Mouse (Mus musculus): ENCODE measurements around the gene Fgfr4.

Gene Fgfr4

DNA sequence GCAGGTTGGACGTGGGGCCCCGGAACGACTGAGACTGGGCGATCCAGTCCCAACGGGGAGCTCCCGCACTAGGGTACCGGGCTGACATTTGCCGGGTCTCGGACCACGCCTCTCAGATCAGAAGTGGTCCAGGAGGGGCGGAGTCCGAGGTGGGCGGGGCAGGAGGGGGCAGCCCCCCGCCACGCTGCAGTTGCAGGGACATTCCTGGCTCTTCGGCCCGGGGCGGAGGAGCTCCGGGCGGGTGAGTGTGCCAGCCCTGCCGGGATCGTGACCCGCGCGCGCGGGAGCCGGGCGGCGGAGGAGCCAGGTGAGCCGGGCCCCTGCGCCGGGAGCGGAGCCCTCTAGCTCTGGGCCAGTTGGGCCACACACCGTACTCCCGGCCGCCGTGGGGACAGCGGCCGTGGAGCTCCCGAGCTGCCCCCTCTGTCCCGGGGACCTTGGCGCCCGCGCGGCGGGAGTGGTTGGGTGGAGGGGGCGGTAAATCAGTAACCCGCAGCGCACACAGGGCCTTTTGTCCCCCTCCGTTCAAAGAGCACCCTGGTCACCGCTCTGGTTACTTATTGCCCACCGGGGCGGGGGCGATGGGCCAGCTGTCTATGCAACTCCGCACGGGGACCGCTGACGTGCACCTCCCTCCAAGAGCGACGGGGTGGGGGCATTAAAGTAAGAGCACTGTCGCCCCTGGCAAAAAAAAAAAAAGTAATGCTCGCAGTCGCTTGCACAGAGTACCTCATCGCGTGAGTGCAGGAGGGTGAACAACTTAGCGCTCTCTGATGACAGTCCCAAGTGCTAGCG, at the start of gene Fgfr4:
Gene Fgfr4 (plus strand): TSS at position 20 of the 795 bp plus-strand sequence.
- DNase-seq (ENCODE audit: low spot score), result peak; percentile 59

DNA sequence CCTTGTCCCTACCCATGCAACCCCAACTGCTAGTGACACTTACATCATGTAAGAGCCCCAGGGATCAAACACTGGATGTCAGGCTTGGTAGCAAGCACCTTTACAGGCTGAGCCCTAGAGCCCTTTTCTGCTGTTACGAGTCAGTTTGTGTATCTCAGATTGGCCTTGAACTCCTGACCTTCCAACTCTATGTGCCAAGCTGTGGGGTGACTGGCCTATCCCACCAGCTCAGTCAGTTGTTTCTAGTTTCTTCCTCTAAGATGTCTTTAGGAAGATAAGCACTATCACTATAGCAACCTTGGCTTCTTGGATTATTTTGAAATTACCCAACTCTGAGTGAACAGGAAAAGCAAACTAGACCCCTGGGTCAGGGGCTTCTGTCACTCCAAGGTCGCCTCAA, 49.1 kb upstream of the Fgfr4 start:
- DNase-seq (ENCODE audit: low spot score), result no peak

DNA sequence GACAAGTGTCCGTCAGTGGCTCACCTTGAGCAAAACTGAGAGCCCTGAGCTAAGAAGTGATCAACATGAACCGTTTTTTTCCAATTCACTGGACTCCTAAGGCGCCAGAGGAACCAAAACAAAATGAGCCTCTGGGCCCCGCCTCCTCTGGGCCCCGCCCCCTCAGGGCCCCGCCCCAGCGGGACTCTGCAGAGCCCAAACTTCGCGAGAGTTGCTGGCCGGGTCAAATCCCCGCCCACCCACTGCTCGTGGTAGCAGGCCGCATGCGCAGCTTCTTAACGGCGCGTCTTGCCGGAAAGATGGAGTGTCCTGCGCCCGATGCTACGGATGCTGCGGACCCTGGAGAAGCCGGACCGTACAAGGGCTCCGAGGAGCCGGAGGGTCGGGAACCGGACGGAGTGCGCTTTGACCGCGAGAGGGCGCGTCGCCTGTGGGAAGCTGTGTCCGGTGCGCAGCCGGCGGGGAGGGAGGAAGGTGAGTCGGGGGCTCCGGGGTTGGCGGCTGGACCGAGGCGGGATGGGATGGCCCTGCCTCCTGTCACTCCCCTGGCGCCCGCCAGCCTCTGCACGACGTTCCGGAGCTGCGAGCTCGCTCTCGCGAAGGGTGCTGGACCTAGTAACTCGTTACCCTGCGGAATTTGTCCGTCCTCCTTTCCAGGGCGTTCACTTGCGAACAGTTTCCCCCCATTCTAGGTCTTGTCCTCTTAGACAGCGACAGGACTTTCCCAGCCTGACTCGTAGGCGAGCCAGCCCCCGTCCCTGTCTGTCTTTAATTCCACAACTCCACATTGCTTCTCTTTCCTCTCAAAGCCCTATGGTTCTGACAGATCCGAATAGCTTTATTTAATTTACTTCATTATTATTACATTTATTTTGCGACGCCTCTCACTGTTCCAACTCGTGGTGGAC, 47.1 kb upstream of the Fgfr4 start, which contains the start of gene Zfp346:
Gene Zfp346 (plus strand): TSS at position 267 of the 908 bp plus-strand sequence.
- DNase-seq (ENCODE audit: low spot score), result peak; percentile 98

DNA sequence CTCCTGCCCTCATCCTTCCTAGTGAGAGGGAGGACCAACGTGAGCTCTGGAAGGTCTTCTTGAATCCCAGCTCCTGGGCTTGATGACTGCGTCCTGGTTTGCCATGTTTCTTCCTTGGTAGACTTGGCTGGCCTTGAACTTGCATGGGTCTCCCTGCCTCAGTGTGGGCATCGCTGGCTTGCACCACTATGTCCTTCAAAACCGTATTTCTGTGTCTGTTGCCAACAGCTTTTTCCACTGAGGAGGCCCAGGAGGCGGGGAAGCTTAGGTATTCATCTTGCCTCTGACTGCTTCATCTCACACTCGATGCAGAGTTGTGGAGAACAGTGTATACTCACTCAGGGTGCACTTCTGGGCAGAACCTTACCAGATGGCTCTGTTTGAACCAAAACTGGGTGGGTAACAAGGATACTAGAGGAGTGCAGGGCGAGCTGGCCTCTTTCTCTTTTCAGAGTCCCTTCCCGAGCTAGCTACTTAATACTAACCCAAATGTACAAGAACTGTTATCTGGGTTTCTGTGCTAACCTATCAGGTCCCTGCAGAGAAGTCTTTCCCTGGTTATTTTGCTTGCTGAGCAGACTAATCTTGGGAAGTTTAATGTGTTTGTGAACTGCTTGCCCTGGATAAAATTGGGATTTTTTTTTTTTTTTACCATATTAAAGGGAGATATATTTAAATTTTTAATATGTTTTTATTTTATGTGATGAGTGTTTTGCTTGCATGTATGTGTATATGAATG, 46.3 kb upstream of the Fgfr4 start:
- DNase-seq (ENCODE audit: low spot score), result no peak

DNA sequence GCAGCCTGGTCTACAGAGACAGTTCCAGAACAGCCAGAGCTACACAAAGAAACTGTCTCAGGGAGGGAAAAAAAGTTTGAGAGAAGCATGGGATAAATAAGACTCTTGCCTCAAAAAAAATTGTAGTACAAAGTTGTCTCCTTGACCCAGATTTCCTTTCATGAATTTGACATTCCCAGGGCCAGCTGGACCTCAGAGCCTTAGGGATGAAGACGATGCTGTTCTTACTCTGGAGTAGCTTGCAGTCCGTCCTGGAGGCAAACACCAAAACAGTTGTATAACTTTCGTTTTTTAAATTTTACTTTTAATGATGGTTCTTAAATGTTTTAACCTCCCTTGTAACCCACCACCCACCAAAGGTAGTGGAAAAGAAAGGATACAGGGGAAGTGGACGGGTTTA, 45.3 kb upstream of the Fgfr4 start:
- DNase-seq (ENCODE audit: low spot score), result no peak

DNA sequence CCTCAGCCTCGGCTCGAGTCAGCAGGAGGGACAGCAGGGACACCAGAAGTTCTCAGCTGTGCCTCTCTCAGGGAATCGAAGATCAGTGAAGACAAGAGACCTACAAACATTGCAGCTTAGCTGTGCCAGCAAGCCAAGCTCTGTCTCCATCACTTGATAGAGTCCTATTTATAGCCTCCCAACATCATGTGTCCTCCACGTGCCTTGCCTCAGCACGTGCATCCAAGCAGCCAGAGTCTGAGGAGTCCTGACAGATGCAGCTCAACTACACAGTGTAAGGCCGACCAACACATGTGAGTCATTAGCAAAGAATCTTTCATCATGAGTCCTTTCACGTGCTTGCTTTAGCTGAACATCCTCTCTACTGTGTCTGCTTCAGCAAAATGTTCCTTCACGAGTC, 44.7 kb upstream of the Fgfr4 start:
- DNase-seq (ENCODE audit: low spot score), result no peak

DNA sequence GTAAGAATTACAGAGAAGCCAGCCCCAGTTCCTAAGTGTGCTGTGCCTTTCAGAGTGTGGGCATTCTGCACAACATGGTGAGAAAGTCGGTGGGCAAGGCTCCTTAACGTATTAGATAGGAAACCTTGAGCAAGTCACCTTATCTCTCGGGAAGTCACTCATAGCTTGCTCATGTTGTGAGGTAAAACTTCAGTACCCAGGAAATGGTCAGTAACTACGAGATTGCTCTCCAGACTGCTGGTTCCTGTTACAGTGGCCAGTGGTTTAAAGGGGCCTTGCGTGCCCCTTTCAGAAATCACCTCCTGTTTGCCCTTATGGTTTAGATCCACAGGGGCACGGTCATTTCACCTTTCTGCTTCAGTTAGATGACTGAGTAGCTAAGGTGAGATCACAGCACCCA, 38.1 kb upstream of the Fgfr4 start:
- no peak for DNase-seq (ENCODE audit: low spot score)

DNA sequence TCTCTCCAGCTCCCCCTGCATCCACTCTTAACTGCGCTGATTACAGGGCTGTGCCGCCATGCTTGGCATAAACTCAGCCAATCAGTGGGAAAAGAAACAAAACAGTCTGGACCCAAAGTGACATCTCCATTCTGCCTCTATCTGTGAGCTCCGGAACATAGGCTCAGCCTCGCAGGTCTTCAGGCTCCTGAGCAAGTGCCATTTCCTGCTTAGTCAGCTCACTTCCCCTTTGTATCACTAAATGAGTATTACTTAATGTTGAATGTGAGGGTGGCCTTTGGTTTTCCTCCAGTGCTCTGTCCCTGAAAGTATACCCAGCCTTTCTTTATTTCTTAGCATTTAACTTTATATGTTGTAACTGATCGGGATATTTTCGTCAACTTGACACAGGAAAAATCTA, 27.5 kb upstream of the Fgfr4 start:
- DNase-seq (ENCODE audit: low spot score), result no peak

DNA sequence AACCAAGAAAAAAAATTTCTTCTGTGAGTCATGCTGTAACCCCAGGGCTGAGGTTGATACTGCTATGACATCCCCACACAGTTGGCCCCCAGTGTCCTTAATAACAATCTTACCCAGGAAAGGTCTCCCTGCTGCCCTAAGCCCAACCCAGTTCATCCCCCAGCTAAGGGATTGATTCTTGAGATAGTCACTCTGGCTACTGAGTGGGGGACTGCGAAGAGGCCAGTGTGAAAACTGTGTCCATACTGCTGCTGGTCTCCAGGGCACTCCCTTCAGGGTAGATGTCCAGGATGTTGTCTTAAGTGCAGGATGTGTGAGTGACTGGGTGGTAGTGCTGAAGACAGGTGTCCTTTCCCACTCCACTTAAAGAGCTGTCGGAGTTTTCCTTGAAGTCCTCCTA, 19.0 kb upstream of the Fgfr4 start, which contains the start of gene Gm17617:
Gene Gm17617 (minus strand): TSS at position 101 of the 400 bp plus-strand sequence.
- no peak for DNase-seq (ENCODE audit: low spot score)

DNA sequence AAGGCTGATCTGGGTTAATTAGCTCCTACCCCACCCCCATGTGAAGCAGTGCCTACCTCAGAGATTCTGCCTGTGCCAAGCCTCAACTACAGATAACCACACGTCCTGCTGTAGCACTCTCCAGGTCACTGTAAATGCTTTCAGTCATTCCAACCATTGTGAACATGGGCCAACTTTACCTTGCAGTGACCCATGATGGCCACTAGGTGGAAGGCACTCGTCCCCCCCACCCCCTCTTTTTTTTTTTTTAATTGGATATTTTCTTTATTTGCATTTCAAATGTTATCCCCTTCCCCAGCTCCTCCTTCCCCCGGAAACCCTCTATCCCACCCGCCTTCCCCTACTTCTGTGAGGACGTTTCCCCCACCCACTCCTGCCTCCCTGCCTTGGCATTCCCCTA, 17.1 kb upstream of the Fgfr4 start:
- no peak for DNase-seq (ENCODE audit: low spot score)

DNA sequence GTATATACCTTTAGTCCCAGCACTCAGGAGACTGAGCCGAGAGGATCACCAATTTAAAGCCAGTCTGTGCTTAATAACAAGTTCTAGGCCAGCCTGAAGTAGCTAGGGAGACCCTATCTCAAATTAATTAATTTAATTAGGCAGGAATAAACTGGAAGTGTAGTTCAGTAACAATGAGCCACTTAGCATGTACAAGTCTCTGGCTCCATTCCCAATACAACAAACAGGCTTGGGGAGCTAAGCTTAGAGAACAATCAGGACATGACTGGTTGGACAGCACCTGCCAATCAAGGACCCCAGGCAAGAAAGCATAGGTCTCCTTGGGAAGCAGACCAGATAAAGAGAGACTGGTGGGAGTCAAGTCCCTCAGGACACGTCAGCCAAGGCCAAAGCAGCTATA, 12.2 kb upstream of the Fgfr4 start:
- DNase-seq (ENCODE audit: low spot score), result no peak

DNA sequence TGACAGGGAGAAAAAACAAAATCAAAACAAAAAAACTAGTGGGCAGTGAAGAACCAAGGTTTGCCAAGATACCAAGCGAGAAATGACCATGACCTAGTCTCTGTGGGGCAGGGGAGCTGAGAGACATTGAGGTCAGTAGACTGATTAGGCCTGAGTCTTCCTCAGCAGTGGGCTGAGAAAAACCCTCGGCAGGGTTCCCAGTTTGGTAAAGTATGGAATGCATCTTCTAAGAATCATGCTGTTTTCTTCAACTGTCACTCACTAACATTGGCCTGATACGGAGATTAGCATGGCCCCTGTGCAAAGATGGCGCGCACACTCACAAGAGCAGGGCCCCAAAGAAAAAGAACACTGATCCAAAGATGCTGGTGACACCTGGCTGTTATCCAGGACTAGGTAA, 1.5 kb downstream of the Fgfr4 start:
- no peak for DNase-seq (ENCODE audit: low spot score)

DNA sequence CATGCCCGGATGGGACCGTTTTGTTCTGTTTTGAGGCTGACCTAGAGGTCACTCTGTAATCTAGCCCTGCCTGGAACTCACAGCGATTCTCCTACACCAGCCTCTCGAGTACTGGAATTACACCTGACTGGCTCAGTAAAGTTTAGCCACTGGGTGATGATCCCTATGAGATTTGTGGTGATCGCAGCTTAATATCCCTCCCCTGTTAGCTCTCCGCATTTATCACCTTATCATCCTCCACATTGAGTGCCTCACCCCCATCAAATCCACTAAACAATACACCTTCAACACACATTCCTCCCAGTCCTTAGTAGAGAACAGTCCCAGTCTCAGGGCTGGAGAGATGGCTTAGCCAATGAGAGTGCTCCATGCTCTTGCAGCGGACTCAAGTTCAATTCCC, 9.9 kb downstream of the Fgfr4 start:
- no peak for DNase-seq (ENCODE audit: low spot score)

DNA sequence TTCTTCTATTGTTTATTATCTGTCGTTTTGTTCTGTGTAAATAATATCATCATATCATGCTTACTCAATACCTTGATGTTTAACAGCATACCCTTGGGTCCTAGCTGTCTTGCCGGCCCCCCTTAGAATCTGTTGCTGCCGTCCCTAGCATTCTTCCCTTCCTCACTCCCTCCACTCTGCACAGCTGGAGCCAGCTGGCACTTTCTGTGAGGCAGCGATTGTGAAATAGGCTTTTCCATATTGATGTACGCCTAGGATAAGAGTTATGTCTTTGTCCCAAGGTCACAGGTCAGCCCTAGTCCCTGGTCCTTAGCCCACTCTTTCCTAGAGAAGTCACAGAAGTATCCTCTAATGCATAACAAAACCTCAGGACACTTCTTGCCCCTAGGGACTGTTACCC, 11.1 kb downstream of the Fgfr4 start:
- no peak for DNase-seq (ENCODE audit: low spot score)

DNA sequence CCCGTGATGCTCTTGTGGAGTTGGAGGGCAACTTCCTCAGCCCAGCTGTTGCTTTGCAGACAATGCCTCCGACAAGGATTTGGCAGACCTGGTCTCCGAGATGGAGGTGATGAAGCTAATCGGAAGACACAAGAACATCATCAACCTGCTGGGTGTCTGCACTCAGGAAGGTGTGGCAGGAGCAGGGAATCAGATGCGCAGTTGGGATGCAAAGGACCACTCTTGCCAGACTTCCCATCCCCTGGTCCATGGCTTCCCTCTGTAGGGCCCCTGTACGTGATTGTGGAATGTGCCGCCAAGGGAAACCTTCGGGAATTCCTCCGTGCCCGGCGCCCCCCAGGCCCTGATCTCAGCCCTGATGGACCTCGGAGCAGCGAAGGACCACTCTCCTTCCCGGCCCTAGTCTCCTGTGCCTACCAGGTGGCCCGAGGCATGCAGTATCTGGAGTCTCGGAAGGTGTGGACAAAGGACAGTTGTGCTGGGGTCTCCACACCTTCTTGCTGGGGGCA, 13.4 kb downstream of the Fgfr4 start:
- no peak for DNase-seq (ENCODE audit: low spot score)

DNA sequence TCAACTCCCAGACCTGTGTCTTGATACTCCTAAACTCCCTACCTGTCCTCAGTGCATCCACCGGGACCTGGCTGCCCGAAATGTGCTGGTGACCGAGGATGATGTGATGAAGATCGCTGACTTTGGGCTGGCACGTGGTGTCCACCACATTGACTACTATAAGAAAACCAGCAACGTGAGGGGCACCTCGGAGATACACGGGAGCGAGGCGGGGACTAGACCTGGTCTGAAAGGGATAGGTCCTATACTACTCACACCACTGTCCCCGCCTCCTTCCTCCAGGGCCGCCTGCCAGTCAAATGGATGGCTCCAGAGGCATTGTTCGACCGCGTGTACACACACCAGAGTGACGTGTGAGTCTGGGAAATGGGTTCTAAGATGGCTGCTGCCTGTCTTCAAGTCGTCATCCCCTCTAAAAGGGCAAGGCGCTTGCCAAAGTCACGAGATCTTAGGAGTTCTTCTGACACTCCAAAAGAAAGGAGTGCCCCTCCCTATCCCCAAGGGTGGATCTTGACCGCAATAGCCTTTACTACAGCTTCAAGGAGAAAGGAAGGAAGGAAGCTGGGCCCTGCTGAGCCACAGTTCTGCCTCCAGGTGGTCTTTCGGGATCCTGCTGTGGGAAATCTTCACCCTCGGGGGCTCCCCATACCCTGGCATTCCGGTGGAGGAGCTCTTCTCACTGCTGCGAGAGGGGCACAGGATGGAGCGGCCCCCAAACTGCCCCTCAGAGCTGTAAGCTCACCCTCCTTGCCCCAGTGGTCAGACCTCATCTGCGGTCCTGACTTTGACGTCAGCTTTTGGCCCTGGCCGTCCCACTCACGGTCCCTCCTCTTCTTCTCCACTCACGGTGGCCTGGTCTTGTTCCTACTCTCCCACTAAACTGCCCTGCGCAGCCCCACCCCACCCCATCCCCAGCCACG, 14.6 kb downstream of the Fgfr4 start:
- no peak for DNase-seq (ENCODE audit: low spot score)

DNA sequence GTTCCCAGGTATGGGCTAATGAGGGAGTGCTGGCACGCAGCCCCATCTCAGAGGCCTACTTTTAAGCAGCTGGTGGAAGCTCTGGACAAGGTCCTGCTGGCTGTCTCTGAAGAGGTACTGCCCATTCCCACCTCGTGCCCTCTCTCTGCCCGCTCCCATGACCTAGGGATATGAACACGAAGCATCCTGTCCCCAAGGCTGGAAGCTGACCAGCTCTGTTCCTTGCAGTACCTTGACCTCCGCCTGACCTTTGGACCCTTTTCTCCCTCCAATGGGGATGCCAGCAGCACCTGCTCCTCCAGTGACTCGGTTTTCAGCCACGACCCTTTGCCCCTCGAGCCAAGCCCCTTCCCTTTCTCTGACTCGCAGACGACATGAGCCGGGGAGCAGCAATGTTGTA, 15.4 kb downstream of the Fgfr4 start:
- no peak for DNase-seq (ENCODE audit: low spot score)

DNA sequence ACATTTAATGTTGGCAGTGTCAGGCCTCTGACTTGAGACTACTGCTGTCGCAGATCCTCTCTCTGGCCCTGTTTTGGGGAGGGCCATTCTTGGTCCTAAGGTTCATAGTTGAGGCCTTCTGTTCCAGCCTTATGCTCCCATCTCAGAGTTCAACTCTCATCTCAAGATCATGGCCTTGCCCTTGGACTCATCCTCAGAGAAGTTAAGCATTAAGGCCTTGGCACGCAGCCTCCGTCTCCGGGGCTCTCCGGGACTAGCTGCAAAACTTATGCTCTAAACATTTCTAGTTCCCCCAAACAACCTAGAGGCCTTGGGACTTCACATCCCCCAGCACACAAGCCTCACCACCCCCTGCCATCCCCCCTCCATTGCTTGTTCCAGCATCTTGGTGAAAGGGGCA, 15.8 kb downstream of the Fgfr4 start:
- no peak for DNase-seq (ENCODE audit: low spot score)

DNA sequence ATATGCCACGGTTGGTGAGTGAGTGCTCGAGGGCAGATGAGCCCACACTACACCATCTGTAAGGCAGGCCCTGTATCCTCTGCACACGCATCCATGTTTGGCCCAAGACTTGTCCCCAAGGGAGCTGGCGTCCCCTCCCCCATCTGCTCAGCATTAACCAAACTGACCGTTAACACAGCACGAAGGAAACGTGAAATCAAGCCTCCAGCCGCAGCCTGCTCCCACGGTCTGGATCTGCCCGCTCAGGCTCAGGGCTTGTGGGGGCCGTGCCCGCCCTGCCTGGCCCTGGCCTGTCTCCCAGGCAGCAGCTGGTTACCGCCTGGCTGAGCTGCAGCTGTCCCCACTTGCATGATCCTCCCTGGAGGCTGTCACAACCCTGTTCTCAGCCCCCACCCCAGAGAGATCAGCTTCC, 16.5 kb downstream of the Fgfr4 start:
- DNase-seq (ENCODE audit: low spot score), result peak; percentile 57

DNA sequence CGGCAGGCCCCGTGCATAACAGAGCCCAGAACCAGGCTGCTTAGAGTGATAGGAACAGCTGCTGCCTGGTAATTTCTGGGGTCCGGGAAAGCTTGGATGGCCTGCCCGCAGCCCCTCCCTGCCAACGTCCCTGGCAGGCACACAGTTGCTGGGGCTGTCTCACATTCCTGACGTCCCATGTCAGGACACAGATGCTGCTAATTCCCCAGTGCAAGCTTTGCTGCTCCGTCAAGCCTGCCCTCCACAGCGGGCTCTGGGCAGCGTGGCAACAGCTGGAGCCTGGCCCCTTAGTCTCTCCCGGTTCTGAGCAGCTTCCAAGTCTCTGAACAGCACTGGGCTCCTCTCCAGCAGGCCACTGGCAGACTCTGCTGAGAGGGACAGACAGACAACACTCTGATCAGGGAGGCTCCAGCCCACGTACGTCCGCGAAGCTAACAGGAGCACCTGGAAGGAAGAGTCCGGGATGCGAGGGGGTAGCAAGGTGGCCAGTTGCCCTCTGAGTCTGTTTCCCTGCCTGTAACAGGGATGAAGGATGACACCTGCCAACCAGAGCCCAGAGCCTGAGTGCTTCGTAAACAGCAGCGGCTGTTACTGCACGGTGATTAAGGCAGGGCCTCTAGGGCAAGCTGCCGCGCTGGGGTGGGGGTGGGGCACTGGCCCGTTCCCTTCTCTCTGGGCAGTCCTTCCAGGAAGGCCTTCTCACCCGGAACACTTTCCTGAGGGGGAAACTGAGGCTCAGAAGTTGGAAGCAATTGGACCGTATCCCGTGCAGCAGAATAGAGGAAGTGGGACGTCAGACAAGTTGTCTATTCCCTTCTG, 19.3 kb downstream of the Fgfr4 start:
- DNase-seq (ENCODE audit: low spot score), result peak; percentile 42
